Comparison of ENCODE assay signal across 8 mouse cellular contexts in genomic region chr14:54528007-54528393, GRCm38 (mm10). TPM values are rescaled to one million over a fixed set of nuclear protein-coding genes. Genes with fewer than 3 reads are reported as not detected.
DNase-seq lines count a peak whose midpoint lies in the region; ATAC-seq and TF ChIP-seq lines count a peak whose summit lies in the region.

No protein-coding gene starts in this region.

- no peaks in the 10 kb centered on the region for H3K27me3 ChIP-seq in thymus, adult 2 months (ENCODE audit: control insufficient read depth, insufficient read depth, low read length)
- H3K27me3 ChIP-seq in limb, embryonic 13.5 days, result no peaks in the 10 kb centered on the region
- no peaks in the 10 kb centered on the region for H3K27me3 ChIP-seq in stomach, postnatal 0 days (ENCODE audit: control insufficient read depth, insufficient read depth, low read length)

- H3K27ac ChIP-seq in thymus, adult 2 months (ENCODE audit: control insufficient read depth, insufficient read depth, low read length), result peak overlapping the region; percentile 10; the same call in 1 of the 2 replicates
- peak overlapping the region; percentile 58; the same call in 1 of the 2 replicates for H3K27ac ChIP-seq in limb, embryonic 13.5 days
- no peak overlapping the region for H3K27ac ChIP-seq in stomach, postnatal 0 days (replicated peaks)

- 14% methylated on average over 5 of the region's 5 CpGs for WGBS in thymus, adult 2 months
- WGBS in limb, embryonic 13.5 days, result 19% methylated on average over 5 of the region's 5 CpGs
- 25% methylated on average over 5 of the region's 5 CpGs for WGBS in stomach, postnatal 0 days

- H3K4me2 ChIP-seq in limb, embryonic 13.5 days (replicated peaks), result peak overlapping the region; percentile 81
- peak overlapping the region; percentile 54 for H3K4me2 ChIP-seq in stomach, postnatal 0 days (replicated peaks; ENCODE audit: low read depth)

- no peak for TF ChIP-seq POLR2A in thymus, adult 2 months (IDR thresholded peaks at IDR 0.05; ENCODE audit: control insufficient read depth, extremely low read depth, insufficient read depth, low read length, poor library complexity)

- no peak for TF ChIP-seq CTCF in thymus, adult 2 months (IDR thresholded peaks at IDR 0.05; ENCODE audit: borderline replicate concordance, control insufficient read depth, extremely low read depth, insufficient read depth, low read length, poor library complexity)
- no peak for TF ChIP-seq CTCF in stomach, postnatal 0 days (IDR thresholded peaks at IDR 0.05; ENCODE audit: low read depth)

- H3K9me3 ChIP-seq in limb, embryonic 13.5 days, result no peaks in the 10 kb centered on the region
- H3K9me3 ChIP-seq in stomach, postnatal 0 days (ENCODE audit: control insufficient read depth, low read length), result no peaks in the 10 kb centered on the region

- TF ChIP-seq EP300 in stomach, postnatal 0 days (optimal IDR thresholded peaks at IDR 0.05), result no peak

- peak; percentile 14 for DNase-seq in embryo, embryonic 10 days (ENCODE audit: low spot score)
- no peak for DNase-seq in embryo, embryonic 10.5 days (ENCODE audit: low spot score)
- peak; percentile 22 for DNase-seq in thymus, adult 2 months
- DNase-seq in thymus, adult 18-20 months, result no peak
- DNase-seq in stomach, postnatal 0 days (ENCODE audit: low spot score), result no peak
- no peak for DNase-seq in adrenal gland, adult 18-20 months (ENCODE audit: low spot score in 2 of 2)

- no peak overlapping the region for H3K4me3 ChIP-seq in thymus, adult 2 months (ENCODE audit: control insufficient read depth, insufficient read depth, low read length)
- peak overlapping the region; percentile 48 for H3K4me3 ChIP-seq in limb, embryonic 13.5 days
- no peak overlapping the region for H3K4me3 ChIP-seq in stomach, postnatal 0 days (ENCODE audit: low read depth, low read length)

- H3K9ac ChIP-seq in limb, embryonic 13.5 days, result peak overlapping the region; percentile 67; the same call in 1 of the 2 replicates
- H3K9ac ChIP-seq in stomach, postnatal 0 days (ENCODE audit: low read length), result no peak overlapping the region

- ATAC-seq in limb, embryonic 13.5 days (ENCODE audit: low FRiP score, low read depth), result peak; percentile 3; the same call in 1 of the 2 replicates
- 0 out of 2 replicates have a peak, but pooled peaks have one; percentile 21 for ATAC-seq in stomach, postnatal 0 days (ENCODE audit: low FRiP score, low TSS enrichment)
- no peak for ATAC-seq in inflammation-experienced regulatory T-cells, adult 6 months

- H3K4me1 ChIP-seq in thymus, adult 2 months (replicated peaks; ENCODE audit: control insufficient read depth, insufficient read depth, low read length), result peaks cover 13% of the 10 kb centered on the region
- H3K4me1 ChIP-seq in limb, embryonic 13.5 days, result peaks cover 17% of the 10 kb centered on the region
- H3K4me1 ChIP-seq in stomach, postnatal 0 days (replicated peaks; ENCODE audit: control insufficient read depth, insufficient read depth), result no peaks in the 10 kb centered on the region

- H3K36me3 ChIP-seq in thymus, adult 2 months (ENCODE audit: control insufficient read depth, insufficient read depth, low read length), result no peaks in the 10 kb centered on the region
- H3K36me3 ChIP-seq in limb, embryonic 13.5 days, result no peaks in the 10 kb centered on the region
- H3K36me3 ChIP-seq in stomach, postnatal 0 days (ENCODE audit: control insufficient read depth, insufficient read depth, low read length), result no peaks in the 10 kb centered on the region

RNA-seq across cellular contexts. Expression of gene Prmt5, which starts 10.7 kb away (rescaled TPM):
- polyA plus RNA-seq in thymus, adult 2 months (2012; rRNA removed), result 48.9 and 50.5 TPM in 2 replicates
- polyA plus RNA-seq in limb, embryonic 13.5 days (2015; fragmentation: Nextera tagmentation; extraction: Ambion mirVana), result 86.1 and 93.1 TPM in 2 replicates
- polyA plus RNA-seq in stomach, postnatal 0 days (2015; fragmentation: Nextera tagmentation; extraction: Ambion mirVana), result 28.1 and 29.2 TPM in 2 replicates
- polyA plus RNA-seq in inflammation-experienced regulatory T-cells, adult 6 months (2017; shearing (Covaris generic)), result 10 to 100 TPM; 27.9 to 47.0 (median 36.6) TPM
- 10 to 100 TPM; 38.9 to 43.3 TPM for total RNA-seq in adrenal gland, adult 18-20 months (2021)

RNA-seq across cellular contexts. Expression of gene Haus4, which starts 26.4 kb away (rescaled TPM):
- 47.2 and 61.5 TPM in 2 replicates for polyA plus RNA-seq in thymus, adult 2 months (2012; rRNA removed)
- polyA plus RNA-seq in limb, embryonic 13.5 days (2015; fragmentation: Nextera tagmentation; extraction: Ambion mirVana), result 51.0 and 52.3 TPM in 2 replicates
- 23.7 and 24.1 TPM in 2 replicates for polyA plus RNA-seq in stomach, postnatal 0 days (2015; fragmentation: Nextera tagmentation; extraction: Ambion mirVana)
- 10 to 100 TPM; 24.6 to 39.7 (median 31.6) TPM for polyA plus RNA-seq in inflammation-experienced regulatory T-cells, adult 6 months (2017; shearing (Covaris generic))
- 10 to 100 TPM; 11.2 to 18.9 TPM for total RNA-seq in adrenal gland, adult 18-20 months (2021)

RNA-seq across cellular contexts. Expression of gene Ajuba, which starts 49.4 kb away (rescaled TPM):
- 13.9 and 17.6 TPM in 2 replicates for polyA plus RNA-seq in thymus, adult 2 months (2012; rRNA removed)
- polyA plus RNA-seq in limb, embryonic 13.5 days (2015; fragmentation: Nextera tagmentation; extraction: Ambion mirVana), result 48.8 and 54.4 TPM in 2 replicates
- 18.9 and 26.4 TPM in 2 replicates for polyA plus RNA-seq in stomach, postnatal 0 days (2015; fragmentation: Nextera tagmentation; extraction: Ambion mirVana)
- polyA plus RNA-seq in inflammation-experienced regulatory T-cells, adult 6 months (2017; shearing (Covaris generic)), result under 1 TPM; 0.10 to 0.25 (median 0.15) TPM
- total RNA-seq in adrenal gland, adult 18-20 months (2021), result 10 to 100 TPM; 20.5 to 26.0 TPM

RNA-seq across cellular contexts. Expression of gene Rem2, which starts 52.1 kb away (rescaled TPM):
- 0.82 and 1.00 TPM in 2 replicates for polyA plus RNA-seq in thymus, adult 2 months (2012; rRNA removed)
- 2.8 and 3.2 TPM in 2 replicates for polyA plus RNA-seq in limb, embryonic 13.5 days (2015; fragmentation: Nextera tagmentation; extraction: Ambion mirVana)
- 0.47 and 0.59 TPM in 2 replicates for polyA plus RNA-seq in stomach, postnatal 0 days (2015; fragmentation: Nextera tagmentation; extraction: Ambion mirVana)
- under 1 TPM; 0.50 to 0.58 (median 0.57) TPM for polyA plus RNA-seq in inflammation-experienced regulatory T-cells, adult 6 months (2017; shearing (Covaris generic))
- total RNA-seq in adrenal gland, adult 18-20 months (2021), result 1 to 10 TPM in 1 of 2 experiments, under 1 TPM in 1; 0.26 to 1.1 TPM

Comparison
In these comparisons a context has a peak if more than half of its experiments do, and no peak if none do; other contexts are left out.
1. DNase-seq: peak in embryo, embryonic 10 days (single experiment) and thymus, adult 2 months (single experiment); none in embryo, embryonic 10.5 days (single experiment), thymus, adult 18-20 months (0 of 2), stomach, postnatal 0 days (single experiment) and adrenal gland, adult 18-20 months (0 of 2).
2. RNA of gene Ajuba, which starts 49.4 kb away (polyA plus RNA-seq): 48.8 to 54.4 TPM in limb, embryonic 13.5 days, 18.9 to 26.4 TPM in stomach, postnatal 0 days and 13.9 to 17.6 TPM in thymus, adult 2 months; 0.10 to 0.25 TPM in inflammation-experienced regulatory T-cells, adult 6 months; every median in the first group is over 10 times any median in the second.